Mouse (Mus musculus): ENCODE results near the gene Ubxn1.
"Not testable (repeated sequence)": the region's sequence is repeated elsewhere in the genome, so short reads cannot be mapped to it uniquely, and the experiment has no call there.

The Ubxn1 gene

DNA sequence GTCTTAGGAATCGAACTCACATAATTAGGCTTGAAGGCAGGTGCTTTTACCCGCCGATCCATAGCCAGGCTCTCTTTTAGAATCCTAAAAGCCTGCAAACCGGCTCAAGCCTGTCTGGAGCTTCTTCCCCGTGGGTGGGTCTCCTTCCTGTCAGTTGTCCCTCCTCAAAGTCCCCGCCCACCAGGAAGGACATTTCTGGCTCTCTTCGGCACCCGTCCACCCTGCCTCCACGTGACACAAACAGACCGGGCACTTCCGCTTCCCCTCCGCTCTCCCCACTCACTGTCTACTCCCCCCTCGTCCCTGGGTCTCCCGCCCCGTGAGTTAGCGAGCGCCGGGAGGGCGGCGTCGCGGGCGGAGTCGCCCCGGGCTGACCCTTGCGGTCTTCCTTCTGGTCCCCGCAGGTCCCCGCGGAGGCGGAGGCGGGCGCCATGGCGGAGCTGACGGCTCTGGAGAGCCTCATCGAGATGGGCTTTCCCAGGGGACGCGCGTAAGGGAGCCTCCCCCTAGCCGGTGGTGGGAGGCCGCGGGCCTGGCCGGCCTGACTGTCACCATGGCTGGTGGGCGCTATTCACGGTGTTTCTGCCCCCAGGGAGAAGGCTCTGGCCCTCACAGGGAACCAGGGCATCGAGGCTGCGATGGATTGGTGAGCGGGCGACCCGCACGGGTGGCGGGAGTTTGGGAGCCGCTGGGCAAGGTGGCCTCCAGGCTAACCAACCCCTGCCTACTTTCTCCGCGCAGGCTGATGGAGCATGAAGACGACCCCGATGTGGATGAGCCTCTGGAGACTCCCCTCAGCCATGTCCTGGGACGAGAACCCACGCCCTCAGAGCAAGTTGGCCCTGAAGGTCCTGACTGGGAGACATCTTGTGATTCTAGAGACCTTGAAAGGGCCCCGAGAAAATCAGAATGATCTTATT lies at the start of gene Ubxn1:
Gene Ubxn1, plus strand, starts transcription at position 230 of the 920 bp plus-strand sequence.
- DNase-seq (ENCODE audit: low read depth, low spot score): peak; percentile 95

DNA sequence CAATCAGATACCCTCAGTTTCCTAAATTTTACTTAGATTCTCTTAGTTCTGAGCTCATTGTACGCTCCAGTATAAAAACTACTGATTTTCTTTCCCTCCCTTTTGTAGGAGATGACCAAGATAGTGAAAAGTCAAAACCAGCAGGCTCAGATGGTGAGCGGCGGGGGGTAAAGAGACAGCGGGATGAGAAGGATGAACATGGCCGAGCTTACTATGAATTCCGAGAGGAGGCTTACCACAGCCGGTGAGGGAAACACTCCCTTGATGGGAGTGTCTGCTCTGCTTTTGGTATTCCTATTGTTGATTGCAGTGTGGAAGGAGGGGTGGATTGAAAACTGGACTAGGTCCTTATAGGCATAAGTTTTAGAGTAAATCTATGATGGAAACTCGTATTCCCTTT lies 48.6 kb upstream of the Ubxn1 start:
- no peak for DNase-seq (ENCODE audit: low read depth, low spot score)

DNA sequence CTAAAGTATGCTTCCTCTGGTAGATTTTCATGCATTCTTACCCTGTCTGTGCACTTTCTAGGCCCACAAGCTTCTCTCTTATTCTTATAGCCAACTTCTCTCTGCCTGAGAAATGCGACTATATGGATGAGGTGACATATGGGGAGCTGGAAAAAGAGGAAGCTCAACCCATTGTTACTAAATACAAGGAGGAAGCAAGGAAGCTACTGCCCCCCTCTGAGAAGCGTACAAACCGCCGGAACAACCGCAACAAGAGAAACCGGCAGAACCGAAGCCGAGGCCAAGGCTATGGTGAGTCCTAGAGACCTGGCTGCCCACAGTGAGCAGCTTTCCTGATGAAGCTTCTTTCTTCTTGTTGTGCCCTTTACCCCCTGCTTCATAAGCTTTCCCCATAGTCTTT lies 41.6 kb upstream of the Ubxn1 start, which contains the start of gene AC129217.1:
Gene AC129217.1, plus strand, starts transcription at position 114 of the 400 bp plus-strand sequence.
- DNase-seq (ENCODE audit: low read depth, low spot score): no peak

GRCm38 (mm10) chr19:8830664-8831063 lies 40.6 kb upstream of the Ubxn1 start:
- no peak for DNase-seq (ENCODE audit: low read depth, low spot score)

GRCm38 (mm10) chr19:8831262-8831661 lies 40.0 kb upstream of the Ubxn1 start:
- DNase-seq (ENCODE audit: low read depth, low spot score): no peak

DNA sequence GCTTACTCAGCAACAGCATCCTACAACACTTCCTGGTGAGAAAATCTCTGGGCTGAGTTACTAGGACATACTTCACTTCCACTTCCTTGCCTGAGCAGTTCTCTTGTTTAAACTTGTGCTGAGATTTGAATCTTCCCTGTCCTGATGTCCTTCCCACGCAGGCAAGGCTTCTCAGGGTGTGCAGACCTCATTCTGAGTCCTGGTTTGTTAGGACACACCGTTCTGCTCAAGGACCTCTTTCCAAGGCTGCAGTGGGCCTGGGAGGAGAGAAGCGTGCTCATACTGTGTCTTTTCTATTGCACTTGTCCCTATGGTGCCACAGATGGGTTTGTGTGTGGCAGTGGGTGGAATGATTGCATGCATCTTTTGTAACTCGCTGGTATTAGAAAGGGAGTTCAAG lies 38.3 kb upstream of the Ubxn1 start:
- DNase-seq (ENCODE audit: low read depth, low spot score): no peak

DNA sequence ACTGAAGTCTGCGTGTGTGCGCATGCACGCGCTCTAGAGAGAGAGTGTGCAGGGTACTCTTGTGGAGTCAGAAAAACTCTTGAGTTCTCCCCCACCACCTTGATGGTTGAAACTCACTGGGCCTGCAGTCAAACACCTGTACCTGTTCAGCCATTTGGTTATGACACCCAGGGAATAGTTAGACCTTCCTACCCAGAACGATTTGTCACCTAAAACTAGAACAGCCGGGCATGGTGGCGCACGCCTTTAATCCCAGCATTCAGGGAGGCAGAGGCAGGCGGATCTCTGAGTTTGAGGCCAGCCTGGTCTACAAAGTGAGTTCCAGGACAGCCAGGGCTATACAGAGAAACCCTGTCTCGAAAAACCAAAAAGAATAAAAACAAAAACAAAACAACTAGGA lies 35.0 kb upstream of the Ubxn1 start:
- DNase-seq (ENCODE audit: low read depth, low spot score): not testable (repeated sequence)

DNA sequence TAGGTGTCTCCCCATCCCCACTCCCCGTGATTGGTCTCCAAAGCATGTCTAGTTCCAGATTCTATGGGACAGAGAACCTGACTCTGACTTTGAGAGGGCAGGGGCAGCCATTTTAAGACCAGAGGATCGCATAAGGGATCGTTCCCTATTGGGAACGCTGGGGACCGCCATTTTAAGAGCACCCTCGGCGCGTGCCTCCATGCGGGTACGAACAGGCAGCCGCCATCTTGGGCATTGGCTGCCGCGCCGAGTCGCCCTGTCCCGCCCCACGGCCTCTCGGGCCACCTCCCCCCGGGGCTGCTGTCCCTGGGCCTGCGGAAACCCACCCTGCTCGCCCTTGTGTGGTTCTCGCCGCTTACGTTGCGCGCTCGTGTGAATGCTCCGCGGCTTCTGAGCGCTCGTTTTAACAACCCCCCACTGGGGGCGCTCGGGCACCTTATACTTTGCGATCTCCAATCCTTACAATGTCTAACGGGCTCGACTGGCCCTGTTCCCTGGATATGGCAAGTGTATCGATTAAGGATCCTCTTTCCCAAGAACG lies 34.0 kb upstream of the Ubxn1 start, which contains the start of gene Bscl2:
Gene Bscl2, plus strand, starts transcription at position 217 of the 541 bp plus-strand sequence.
- peak; percentile 77 for DNase-seq (ENCODE audit: low read depth, low spot score)

GRCm38 (mm10) chr19:8838041-8838730 lies 33.1 kb upstream of the Ubxn1 start:
- DNase-seq (ENCODE audit: low read depth, low spot score): no peak

DNA sequence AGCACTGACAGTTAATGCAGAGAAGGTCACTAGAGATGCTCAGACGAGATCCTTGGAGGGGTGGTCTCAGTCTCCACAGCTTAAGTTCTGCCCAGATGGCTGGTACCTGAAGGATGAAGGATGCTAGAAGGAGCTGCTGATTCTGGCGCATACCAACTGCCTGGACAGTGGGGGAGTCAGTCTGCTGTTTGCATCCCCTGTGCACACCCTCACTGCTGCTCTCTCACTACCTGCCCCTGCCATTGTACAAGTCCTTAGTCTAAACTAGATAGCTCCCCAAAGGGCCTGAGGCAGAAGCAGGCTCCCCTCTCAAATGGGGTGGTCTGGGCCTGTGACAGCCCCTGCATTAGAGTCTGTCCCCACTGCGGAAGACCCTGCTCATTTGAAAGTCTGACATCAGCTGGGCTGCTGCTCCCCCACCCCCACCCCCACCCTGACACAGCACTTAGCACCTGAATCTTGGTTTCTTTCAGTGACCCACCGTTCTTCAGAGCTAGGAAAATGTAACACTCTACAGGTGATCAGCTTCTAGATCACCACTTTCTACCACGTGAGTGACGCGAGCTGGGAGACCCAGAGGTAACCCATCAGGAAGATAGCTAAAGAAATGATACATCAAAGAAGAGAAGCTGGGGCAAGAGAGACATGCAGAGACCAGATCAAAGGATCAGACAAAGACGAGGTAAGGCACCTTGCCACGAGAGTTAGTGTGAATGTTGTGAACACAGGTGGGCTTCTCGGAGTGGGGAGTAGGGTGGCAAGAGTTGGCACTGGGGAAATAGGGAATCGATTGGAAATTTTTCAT lies 32.0 kb upstream of the Ubxn1 start, which contains the start of gene Gng3:
Gene Gng3, minus strand, starts transcription at position 92 of the 805 bp plus-strand sequence.
- DNase-seq (ENCODE audit: low read depth, low spot score): peak; percentile 82

DNA sequence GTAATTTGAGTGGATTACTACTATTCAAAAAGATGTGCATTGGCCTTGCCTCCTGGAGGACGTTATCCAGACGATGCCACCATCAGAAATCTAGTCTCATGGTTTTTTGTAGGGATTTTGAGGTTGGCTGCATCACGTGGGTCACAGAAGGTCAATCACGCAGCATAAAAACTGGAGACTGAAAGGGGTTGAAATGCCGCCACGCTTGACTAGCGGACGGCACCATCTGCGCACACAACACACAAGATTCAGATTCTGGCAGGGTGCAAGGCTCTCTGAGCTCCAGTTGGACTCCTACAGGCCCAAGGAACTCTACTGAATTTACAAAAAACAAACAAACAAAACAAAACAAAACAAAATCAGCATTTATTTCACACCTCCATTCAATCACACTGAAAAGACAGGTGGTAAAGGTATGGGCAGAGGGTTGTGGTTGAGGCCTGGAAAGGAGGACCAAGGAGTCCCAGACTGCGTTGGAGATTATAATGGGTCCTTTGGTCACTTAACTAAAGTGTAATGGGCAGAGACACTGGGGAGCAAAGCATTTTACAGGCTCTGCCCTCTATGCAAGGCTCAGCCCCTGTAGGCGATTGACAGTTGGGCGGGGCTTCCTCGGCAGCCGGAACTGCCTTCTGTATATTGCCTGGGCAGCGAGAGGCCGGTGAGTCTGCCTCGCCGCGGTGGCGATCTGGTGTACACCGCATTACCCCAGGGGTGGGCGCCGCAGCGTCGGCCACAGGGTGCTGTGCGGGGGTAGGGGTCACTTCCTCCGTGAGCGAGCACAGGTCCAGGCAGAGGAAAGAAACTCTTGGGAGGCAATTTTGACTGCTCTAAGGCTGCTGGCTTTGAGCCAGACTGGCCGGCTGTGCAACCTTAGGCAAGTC lies 31.1 kb upstream of the Ubxn1 start:
- DNase-seq (ENCODE audit: low read depth, low spot score): no peak

DNA sequence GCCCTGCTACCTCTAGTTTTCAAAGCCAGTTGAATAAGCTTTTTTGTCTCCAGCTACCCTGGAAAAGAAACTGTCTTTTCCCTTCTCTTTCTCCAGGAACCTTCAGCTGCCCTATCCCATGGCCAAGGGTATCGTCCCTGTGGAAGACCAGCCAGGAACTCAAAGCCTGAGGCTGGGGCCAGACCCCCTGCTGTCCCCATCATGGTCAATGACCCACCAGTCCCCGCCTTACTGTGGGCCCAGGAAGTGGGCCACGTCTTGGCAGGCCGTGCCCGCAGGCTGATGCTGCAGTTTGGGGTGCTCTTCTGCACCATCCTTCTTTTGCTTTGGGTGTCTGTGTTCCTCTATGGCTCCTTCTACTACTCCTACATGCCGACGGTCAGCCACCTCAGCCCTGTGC lies 30.3 kb upstream of the Ubxn1 start:
- no peak for DNase-seq (ENCODE audit: low read depth, low spot score)

DNA sequence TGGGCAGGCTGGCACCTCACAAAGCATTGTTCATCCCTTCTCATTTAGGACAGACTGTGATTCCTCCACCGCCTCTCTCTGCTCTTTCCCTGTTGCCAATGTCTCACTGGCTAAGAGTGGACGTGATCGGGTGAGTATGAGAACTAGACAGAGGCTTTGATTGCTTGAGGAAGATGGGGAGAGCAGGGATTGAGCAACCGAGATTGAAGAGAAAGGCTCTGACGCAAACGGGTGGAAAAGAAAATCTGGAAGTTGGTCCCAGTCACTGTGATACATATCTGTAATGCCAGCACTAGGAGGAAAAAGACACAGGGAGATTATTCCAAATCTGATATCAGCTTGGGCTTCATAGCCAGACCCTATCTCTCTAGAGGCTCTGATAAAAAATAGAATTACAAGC lies 28.3 kb upstream of the Ubxn1 start:
- DNase-seq (ENCODE audit: low read depth, low spot score): no peak

- DNase-seq (ENCODE audit: low read depth, low spot score): no peak
Measured at GRCm38 (mm10) chr19:8844371-8845129, 26.7 kb upstream of the Ubxn1 start.

GRCm38 (mm10) chr19:8848356-8848755 lies 22.9 kb upstream of the Ubxn1 start:
- no peak for DNase-seq (ENCODE audit: low read depth, low spot score)

- DNase-seq (ENCODE audit: low read depth, low spot score): no peak
Measured at GRCm38 (mm10) chr19:8850402-8850901, 20.8 kb upstream of the Ubxn1 start, which contains the start of gene Lrrn4cl. Lrrn4cl (plus strand) TSS chr19:8850768.

DNA sequence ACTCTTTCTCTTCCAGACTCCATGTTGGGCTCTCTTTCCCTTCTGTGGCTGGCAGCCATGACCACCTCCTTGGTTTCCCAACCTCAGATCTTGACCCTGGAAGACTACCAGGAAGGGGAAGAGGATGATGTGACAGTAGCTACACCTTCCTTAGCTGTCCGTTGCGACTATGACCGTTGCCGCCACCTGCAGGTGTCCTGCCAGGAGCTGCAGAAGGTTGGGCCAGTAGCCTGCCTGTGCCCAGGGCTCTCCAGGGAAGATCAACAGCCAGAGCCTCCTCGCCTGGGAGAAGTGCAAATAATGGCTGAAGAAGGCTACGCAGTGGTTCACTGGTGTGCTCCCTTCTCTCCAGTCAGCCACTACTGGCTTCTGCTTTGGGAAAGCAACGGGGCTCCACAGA lies 19.7 kb upstream of the Ubxn1 start:
- DNase-seq (ENCODE audit: low read depth, low spot score): no peak

GRCm38 (mm10) chr19:8852236-8852928 lies 18.9 kb upstream of the Ubxn1 start:
- no peak for DNase-seq (ENCODE audit: low read depth, low spot score)

DNA sequence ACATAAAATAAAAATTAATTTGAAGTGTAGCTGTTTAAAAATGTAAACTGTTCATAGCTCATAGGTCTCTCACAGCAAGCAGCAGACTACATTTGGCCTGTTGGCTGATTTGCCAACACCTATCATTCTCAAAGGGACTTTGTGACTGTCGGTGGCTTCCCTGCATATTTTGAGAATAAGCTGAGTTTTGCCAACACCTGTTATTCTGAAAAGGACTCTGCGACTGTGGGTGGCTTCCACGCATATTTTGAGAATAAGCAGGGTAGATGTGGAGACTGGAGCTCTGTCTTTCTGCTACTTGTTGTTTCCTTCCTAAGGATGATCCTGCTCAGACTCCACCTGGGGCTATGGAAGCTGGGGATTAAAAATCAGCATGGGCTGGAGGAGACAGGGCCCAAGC lies 18.2 kb upstream of the Ubxn1 start:
- DNase-seq (ENCODE audit: low read depth, low spot score): no peak

Measured in brain, embryonic 18.5 days (tissue).